Comparison of ENCODE assay signal across 14 mouse cellular contexts in genomic region chr3:38613706-38614105, GRCm38 (mm10).
DNase-seq lines count a peak whose midpoint lies in the region; ATAC-seq and TF ChIP-seq lines count a peak whose summit lies in the region.
"Had no signal": no experiment of that assay in that cellular context is flagged by ENCODE, and none has a peak within 500 bp of the region (broad histone marks: within the 10 kb centered on the region; RNA-seq: fewer than 3 reads in every experiment).

No protein-coding gene starts in this region.

- no peaks in the 10 kb centered on the region for H3K9me3 ChIP-seq in heart, embryonic 11.5 days (replicated peaks; ENCODE audit: control insufficient read depth, low read length)
- no peaks in the 10 kb centered on the region for H3K9me3 ChIP-seq in lung, embryonic 14.5 days (ENCODE audit: low read depth, low read length)
- H3K9me3 ChIP-seq: intestine, embryonic 15.5 days; stomach, embryonic 15.5 days had no signal

- no peak overlapping the region for H3K9ac ChIP-seq in heart, adult 2 months (ENCODE audit: low read depth, low read length)
- H3K9ac ChIP-seq in heart, embryonic 11.5 days (ENCODE audit: low read depth, low read length) = no peak overlapping the region
- H3K9ac ChIP-seq in lung, embryonic 14.5 days = no peak overlapping the region
- H3K9ac ChIP-seq: intestine, embryonic 15.5 days; stomach, embryonic 15.5 days had no signal

- no peaks in the 10 kb centered on the region for H3K4me1 ChIP-seq in heart, adult 2 months (ENCODE audit: control insufficient read depth, insufficient read depth, low read length)
- peaks cover 9% of the 10 kb centered on the region; the same call in 1 of the 2 replicates for H3K4me1 ChIP-seq in heart, embryonic 11.5 days (ENCODE audit: control insufficient read depth, insufficient read depth, low read length)
- H3K4me1 ChIP-seq in lung, embryonic 14.5 days (ENCODE audit: insufficient read depth) = no peaks in the 10 kb centered on the region
- H3K4me1 ChIP-seq: stomach, embryonic 15.5 days had no signal

- intact Hi-C loops in heart, adult 2 months (cut with DNase I) = no loop called here

- 79% methylated on average over 6 of the region's 6 CpGs for WGBS in heart, adult 2 months
- 71% methylated on average over 6 of the region's 6 CpGs for WGBS in heart, embryonic 11.5 days (ENCODE audit: insufficient replicate concordance)
- 76% methylated on average over 6 of the region's 6 CpGs for WGBS in lung, embryonic 14.5 days

- no peak overlapping the region for H3K4me2 ChIP-seq in heart, embryonic 11.5 days
- H3K4me2 ChIP-seq in lung, embryonic 14.5 days = no peak overlapping the region
- H3K4me2 ChIP-seq: intestine, embryonic 15.5 days; stomach, embryonic 15.5 days had no signal

- no peaks in the 10 kb centered on the region for H3K36me3 ChIP-seq in heart, adult 2 months (ENCODE audit: control insufficient read depth, insufficient read depth, low read length)
- no peaks in the 10 kb centered on the region for H3K36me3 ChIP-seq in heart, embryonic 11.5 days (ENCODE audit: control insufficient read depth, insufficient read depth, low read length)
- H3K36me3 ChIP-seq in lung, embryonic 14.5 days (ENCODE audit: insufficient read depth) = no peaks in the 10 kb centered on the region
- H3K36me3 ChIP-seq: intestine, embryonic 15.5 days; stomach, embryonic 15.5 days had no signal

- no peak overlapping the region for H3K4me3 ChIP-seq in heart, adult 2 months
- no peak overlapping the region for H3K4me3 ChIP-seq in heart, embryonic 11.5 days (ENCODE audit: low read depth, low read length)
- H3K4me3 ChIP-seq in lung, embryonic 14.5 days (ENCODE audit: low read depth, low read length) = no peak overlapping the region
- H3K4me3 ChIP-seq: intestine, embryonic 15.5 days; stomach, embryonic 15.5 days had no signal

- no peaks in the 10 kb centered on the region for H3K27me3 ChIP-seq in heart, adult 2 months (ENCODE audit: control insufficient read depth, insufficient read depth, low read length)
- no peaks in the 10 kb centered on the region for H3K27me3 ChIP-seq in heart, embryonic 11.5 days (ENCODE audit: control insufficient read depth, insufficient read depth, low read length)
- H3K27me3 ChIP-seq in lung, embryonic 14.5 days (ENCODE audit: insufficient read depth, low read length) = no peaks in the 10 kb centered on the region
- H3K27me3 ChIP-seq: intestine, embryonic 15.5 days; stomach, embryonic 15.5 days had no signal

- no peaks in the 10 kb centered on the region for H3K79me2 ChIP-seq in heart, adult 2 months (replicated peaks; ENCODE audit: control insufficient read depth, insufficient read depth, low read length)

- DNase-seq in heart, adult 2 months = no peak
- peak; percentile 42 for DNase-seq in lung, embryonic 14.5 days
- DNase-seq in lung, postnatal 36 days = no peak
- DNase-seq in WW6 (ENCODE audit: low read depth, low spot score) = peak; percentile 9
- peak; percentile 20 for DNase-seq in thymus, postnatal 14 days
- no peak for DNase-seq in left cerebral cortex, adult 8-10 months (ENCODE audit: low spot score in 2 of 2)
- DNase-seq in embryo, embryonic 11 days = no peak
- DNase-seq: cerebellum, adult 8-10 months; heart, postnatal 14 days; lung, adult 18-20 months; right cerebral cortex, postnatal 4 days had no signal

- no peak overlapping the region for H3K27ac ChIP-seq in heart, adult 2 months
- H3K27ac ChIP-seq in heart, embryonic 11.5 days (ENCODE audit: low read depth, low read length) = no peak overlapping the region
- no peak overlapping the region for H3K27ac ChIP-seq in lung, embryonic 14.5 days (ENCODE audit: low read depth)
- H3K27ac ChIP-seq: intestine, embryonic 15.5 days; stomach, embryonic 15.5 days had no signal

- no peak for TF ChIP-seq POLR2A in heart, adult 2 months (IDR thresholded peaks at IDR 0.05; ENCODE audit: insufficient read depth, low read depth, low read length)

- peak; percentile 18; the same call in 1 of the 2 replicates for TF ChIP-seq CTCF in heart, adult 2 months (IDR thresholded peaks at IDR 0.05)
- TF ChIP-seq CTCF in lung, embryonic 14.5 days (IDR thresholded peaks at IDR 0.05; ENCODE audit: low read depth) = peak; percentile 45

- no peak for TF ChIP-seq EP300 in heart, adult 2 months (IDR thresholded peaks at IDR 0.05; ENCODE audit: insufficient read depth, low read depth, low read length)

- ATAC-seq in heart, embryonic 11.5 days (replicated peaks; ENCODE audit: insufficient number of reproducible peaks, low FRiP score, low TSS enrichment) = no peak
- ATAC-seq in lung, embryonic 14.5 days (ENCODE audit: insufficient read depth) = no peak
- ATAC-seq: intestine, embryonic 15.5 days had no signal

Comparison
In these comparisons a context has a peak if more than half of its experiments do, and no peak if none do; other contexts are left out.
1. DNase-seq: peak in lung, embryonic 14.5 days (single experiment), WW6 (single experiment) and thymus, postnatal 14 days (single experiment); none in heart, adult 2 months (0 of 2), lung, postnatal 36 days (single experiment), left cerebral cortex, adult 8-10 months (0 of 2) and embryo, embryonic 11 days (single experiment).